Mouse (Mus musculus): ENCODE data around the gene Csnk2a1. TPM values are rescaled to one million over a fixed set of nuclear protein-coding genes. Genes with fewer than 3 reads are reported as not detected.
A peak's percentile ranks its signal among the peaks of the same experiment; 100 is the strongest.

Gene Csnk2a1
- polyA plus RNA-seq, 2 experiments = 69.6 to 95.8 TPM

GRCm38 (mm10) chr2:152305480-152305879 is 78.8 kb downstream of the Csnk2a1 start:
- no peak for ATAC-seq (ENCODE audit: low FRiP score, low read depth)
- no peaks in the 10 kb centered on the region for H3K27me3 ChIP-seq (ENCODE audit: control insufficient read depth, insufficient read depth, low read length)
- no peak overlapping the region for H3K27ac ChIP-seq (replicated peaks; ENCODE audit: low read depth, low read length)
- no peak overlapping the region for H3K4me2 ChIP-seq (replicated peaks; ENCODE audit: low read depth, low read length, severe bottlenecking)
- H3K4me1 ChIP-seq (ENCODE audit: control insufficient read depth, insufficient read depth, low read length) = no peaks in the 10 kb centered on the region
- no peak for DNase-seq (ENCODE audit: low spot score)
- H3K4me3 ChIP-seq (replicated peaks; ENCODE audit: low read length) = no peak overlapping the region
- H3K9ac ChIP-seq (ENCODE audit: low read depth, low read length, severe bottlenecking) = no peak overlapping the region
- H3K36me3 ChIP-seq (ENCODE audit: control insufficient read depth, insufficient read depth, low read length) = peaks cover 74% of the 10 kb centered on the region
- no peaks in the 10 kb centered on the region for H3K9me3 ChIP-seq (ENCODE audit: control insufficient read depth, low read length)
- no peak for TF ChIP-seq POLR2A (IDR thresholded peaks at IDR 0.05; ENCODE audit: borderline replicate concordance, extremely low read depth, insufficient read depth, insufficient read length)
- WGBS = 97% methylated on average over 6 of the region's 6 CpGs

- H3K9ac ChIP-seq (ENCODE audit: low read depth, low read length, severe bottlenecking) = no peak overlapping the region
- no peak for ATAC-seq (ENCODE audit: low FRiP score, low read depth)
- H3K9me3 ChIP-seq (ENCODE audit: control insufficient read depth, low read length) = no peaks in the 10 kb centered on the region
- no peak for DNase-seq (ENCODE audit: low spot score)
- H3K4me3 ChIP-seq (replicated peaks; ENCODE audit: low read length) = no peak overlapping the region
- no peak overlapping the region for H3K4me2 ChIP-seq (replicated peaks; ENCODE audit: low read depth, low read length, severe bottlenecking)
- TF ChIP-seq POLR2A (IDR thresholded peaks at IDR 0.05; ENCODE audit: borderline replicate concordance, extremely low read depth, insufficient read depth, insufficient read length) = no peak
- no peaks in the 10 kb centered on the region for H3K4me1 ChIP-seq (ENCODE audit: control insufficient read depth, insufficient read depth, low read length)
- H3K27ac ChIP-seq (replicated peaks; ENCODE audit: low read depth, low read length) = no peak overlapping the region
- 98% methylated on average over 3 of the region's 3 CpGs for WGBS
- no peaks in the 10 kb centered on the region for H3K27me3 ChIP-seq (ENCODE audit: control insufficient read depth, insufficient read depth, low read length)
- peaks cover 89% of the 10 kb centered on the region for H3K36me3 ChIP-seq (ENCODE audit: control insufficient read depth, insufficient read depth, low read length)
Observed at GRCm38 (mm10) chr2:152307186-152307585, 80.5 kb downstream of the Csnk2a1 start.

DNA sequence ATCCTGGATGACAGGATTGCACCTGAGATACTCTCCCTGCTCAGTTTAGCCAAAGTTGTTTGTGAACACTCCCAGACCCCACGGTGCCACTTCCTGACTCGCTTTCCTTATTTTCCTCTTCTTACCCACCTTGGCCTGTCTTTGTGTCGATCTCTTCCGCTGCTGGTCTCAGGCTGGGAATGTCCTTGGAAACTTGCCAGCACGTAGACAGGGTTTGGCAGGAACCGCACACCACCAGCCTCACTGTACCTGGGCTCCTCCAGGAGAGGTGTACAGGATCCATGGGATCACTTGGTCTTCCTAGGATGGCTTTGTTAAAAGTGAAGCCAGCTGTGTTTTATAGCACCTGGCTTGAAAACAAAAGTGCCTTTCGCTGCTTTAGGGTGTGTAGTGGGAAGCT is 86.4 kb downstream of the Csnk2a1 start:
- Histone ChIP-seq H3K9me3 (ENCODE audit: control insufficient read depth, low read length) (no peaks in the 10 kb centered on the region), H3K4me1 (ENCODE audit: control insufficient read depth, insufficient read depth, low read length) (no peaks in the 10 kb centered on the region), H3K27me3 (ENCODE audit: control insufficient read depth, insufficient read depth, low read length) (no peaks in the 10 kb centered on the region), H3K27ac (replicated peaks; ENCODE audit: low read depth, low read length) (no peak overlapping the region), H3K4me2 (replicated peaks; ENCODE audit: low read depth, low read length, severe bottlenecking) (no peak overlapping the region), H3K36me3 (ENCODE audit: control insufficient read depth, insufficient read depth, low read length) (peaks cover 87% of the 10 kb centered on the region), H3K4me3 (replicated peaks; ENCODE audit: low read length) (no peak overlapping the region), H3K9ac (ENCODE audit: low read depth, low read length, severe bottlenecking) (no peak overlapping the region)
- ATAC-seq (ENCODE audit: low FRiP score, low read depth) (no peak), DNase-seq (ENCODE audit: low spot score) (no peak)
- TF ChIP-seq POLR2A (IDR thresholded peaks at IDR 0.05; ENCODE audit: borderline replicate concordance, extremely low read depth, insufficient read depth, insufficient read length) = no peak
- WGBS = 67% methylated on average over 7 of the region's 7 CpGs

GRCm38 (mm10) chr2:152313926-152314325 is 87.3 kb downstream of the Csnk2a1 start:
- H3K4me3 ChIP-seq (replicated peaks; ENCODE audit: low read length) = no peak overlapping the region
- H3K9ac ChIP-seq (ENCODE audit: low read depth, low read length, severe bottlenecking) = no peak overlapping the region
- H3K27me3 ChIP-seq (ENCODE audit: control insufficient read depth, insufficient read depth, low read length) = no peaks in the 10 kb centered on the region
- H3K27ac ChIP-seq (replicated peaks; ENCODE audit: low read depth, low read length) = no peak overlapping the region
- no peak for DNase-seq (ENCODE audit: low spot score)
- ATAC-seq (ENCODE audit: low FRiP score, low read depth) = no peak
- peaks cover 87% of the 10 kb centered on the region for H3K36me3 ChIP-seq (ENCODE audit: control insufficient read depth, insufficient read depth, low read length)
- H3K4me2 ChIP-seq (replicated peaks; ENCODE audit: low read depth, low read length, severe bottlenecking) = no peak overlapping the region
- no peak for TF ChIP-seq POLR2A (IDR thresholded peaks at IDR 0.05; ENCODE audit: borderline replicate concordance, extremely low read depth, insufficient read depth, insufficient read length)
- H3K9me3 ChIP-seq (ENCODE audit: control insufficient read depth, low read length) = no peaks in the 10 kb centered on the region
- WGBS = 86% methylated on average over 6 of the region's 6 CpGs
- no peaks in the 10 kb centered on the region for H3K4me1 ChIP-seq (ENCODE audit: control insufficient read depth, insufficient read depth, low read length)

GRCm38 (mm10) chr2:152317054-152317453 is 90.4 kb downstream of the Csnk2a1 start:
- no peak overlapping the region for H3K4me3 ChIP-seq (replicated peaks; ENCODE audit: low read length)
- no peak for TF ChIP-seq POLR2A (IDR thresholded peaks at IDR 0.05; ENCODE audit: borderline replicate concordance, extremely low read depth, insufficient read depth, insufficient read length)
- H3K36me3 ChIP-seq (ENCODE audit: control insufficient read depth, insufficient read depth, low read length) = peaks cover 88% of the 10 kb centered on the region
- H3K27me3 ChIP-seq (ENCODE audit: control insufficient read depth, insufficient read depth, low read length) = no peaks in the 10 kb centered on the region
- H3K4me1 ChIP-seq (ENCODE audit: control insufficient read depth, insufficient read depth, low read length) = no peaks in the 10 kb centered on the region
- no peak for ATAC-seq (ENCODE audit: low FRiP score, low read depth)
- WGBS = 81% methylated on average over 6 of the region's 6 CpGs
- no peak overlapping the region for H3K4me2 ChIP-seq (replicated peaks; ENCODE audit: low read depth, low read length, severe bottlenecking)
- H3K9me3 ChIP-seq (ENCODE audit: control insufficient read depth, low read length) = no peaks in the 10 kb centered on the region
- H3K9ac ChIP-seq (ENCODE audit: low read depth, low read length, severe bottlenecking) = no peak overlapping the region
- DNase-seq (ENCODE audit: low spot score) = no peak
- no peak overlapping the region for H3K27ac ChIP-seq (replicated peaks; ENCODE audit: low read depth, low read length)

- no peak for TF ChIP-seq POLR2A (IDR thresholded peaks at IDR 0.05; ENCODE audit: borderline replicate concordance, extremely low read depth, insufficient read depth, insufficient read length)
- no peaks in the 10 kb centered on the region for H3K27me3 ChIP-seq (ENCODE audit: control insufficient read depth, insufficient read depth, low read length)
Observed at GRCm38 (mm10) chr2:152321558-152321957, 94.9 kb downstream of the Csnk2a1 start.

More at GRCm38 (mm10) chr2:152321558-152321957, 94.9 kb downstream of the Csnk2a1 start:
- peaks cover 90% of the 10 kb centered on the region for H3K36me3 ChIP-seq (ENCODE audit: control insufficient read depth, insufficient read depth, low read length)
- no peak overlapping the region for H3K4me2 ChIP-seq (replicated peaks; ENCODE audit: low read depth, low read length, severe bottlenecking)
- no peak overlapping the region for H3K27ac ChIP-seq (replicated peaks; ENCODE audit: low read depth, low read length)
- H3K9ac ChIP-seq (ENCODE audit: low read depth, low read length, severe bottlenecking) = no peak overlapping the region
- 81% methylated on average over 5 of the region's 5 CpGs for WGBS
- ATAC-seq (ENCODE audit: low FRiP score, low read depth) (peak; percentile 42; the same call in 1 of the 2 replicates), DNase-seq (ENCODE audit: low spot score) (no peak)
- H3K4me1 ChIP-seq (ENCODE audit: control insufficient read depth, insufficient read depth, low read length) = no peaks in the 10 kb centered on the region
- no peak overlapping the region for H3K4me3 ChIP-seq (replicated peaks; ENCODE audit: low read length)
- H3K9me3 ChIP-seq (ENCODE audit: control insufficient read depth, low read length) = no peaks in the 10 kb centered on the region
